In the genomic region with DNA sequence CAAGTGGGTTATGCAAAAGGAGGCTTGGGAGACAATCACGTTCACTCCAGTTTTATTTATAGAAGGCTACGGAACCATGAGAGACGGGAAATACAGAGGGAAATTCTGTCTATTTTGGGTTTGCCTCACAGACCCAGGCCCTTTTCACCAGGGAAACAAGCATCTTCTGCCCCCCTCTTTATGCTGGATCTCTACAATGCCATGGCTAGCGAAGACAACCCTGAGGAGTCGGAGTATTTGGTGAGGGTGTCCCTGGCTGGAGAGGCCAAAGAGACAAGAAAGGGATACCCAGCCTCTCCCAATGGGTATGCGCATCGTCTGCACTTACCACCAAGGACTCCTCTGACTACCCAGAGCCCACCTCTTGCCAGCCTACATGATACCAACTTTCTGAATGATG, we compare ENCODE assay signal across 9 mouse cellular contexts. TPM values are rescaled to one million over a fixed set of nuclear protein-coding genes. Genes with fewer than 3 reads are reported as not detected.
A peak's percentile ranks its signal among the peaks of the same experiment; 100 is the strongest.
DNase-seq lines count a peak whose midpoint lies in the region; ATAC-seq and TF ChIP-seq lines count a peak whose summit lies in the region.
"Had no signal": no experiment of that assay in that cellular context is flagged by ENCODE, and none has a peak within 500 bp of the region (broad histone marks: within the 10 kb centered on the region; RNA-seq: fewer than 3 reads in every experiment).

No protein-coding gene starts in this region.

- no peaks in the 10 kb centered on the region for H3K4me1 ChIP-seq in heart, postnatal 0 days (ENCODE audit: control insufficient read depth, insufficient read depth)
- peaks cover 11% of the 10 kb centered on the region; the same call in 1 of the 2 replicates for H3K4me1 ChIP-seq in embryonic facial prominence, embryonic 12.5 days
- no peaks in the 10 kb centered on the region for H3K4me1 ChIP-seq in liver, embryonic 15.5 days (replicated peaks)

- no peak for ATAC-seq in heart, postnatal 0 days (ENCODE audit: insufficient read depth, low read depth)
- ATAC-seq in embryonic facial prominence, embryonic 12.5 days (ENCODE audit: insufficient number of reproducible peaks, insufficient read depth, low FRiP score, low TSS enrichment), result no peak
- no peak for ATAC-seq in liver, embryonic 15.5 days (ENCODE audit: insufficient read depth)
- ATAC-seq in inflammation-experienced regulatory T-cells, adult 6 months, result no peak

- no peaks in the 10 kb centered on the region for H3K36me3 ChIP-seq in heart, postnatal 0 days (replicated peaks; ENCODE audit: control insufficient read depth, insufficient read depth, low read length)
- no peaks in the 10 kb centered on the region for H3K36me3 ChIP-seq in embryonic facial prominence, embryonic 12.5 days
- H3K36me3 ChIP-seq in liver, embryonic 15.5 days (replicated peaks), result no peaks in the 10 kb centered on the region

- H3K27me3 ChIP-seq in heart, postnatal 0 days (ENCODE audit: control insufficient read depth, insufficient read depth, low read length), result no peaks in the 10 kb centered on the region
- no peaks in the 10 kb centered on the region for H3K27me3 ChIP-seq in embryonic facial prominence, embryonic 12.5 days
- no peaks in the 10 kb centered on the region for H3K27me3 ChIP-seq in liver, embryonic 15.5 days

- H3K9me3 ChIP-seq in heart, postnatal 0 days (replicated peaks; ENCODE audit: control insufficient read depth, low read length), result no peaks in the 10 kb centered on the region
- no peaks in the 10 kb centered on the region for H3K9me3 ChIP-seq in embryonic facial prominence, embryonic 12.5 days
- no peaks in the 10 kb centered on the region for H3K9me3 ChIP-seq in liver, embryonic 15.5 days (replicated peaks)

- no peak for DNase-seq in heart, postnatal 0 days (ENCODE audit: low spot score)
- no peak for DNase-seq in heart, adult 9 months (ENCODE audit: low spot score in 2 of 2)
- peak; percentile 8 for DNase-seq in heart, postnatal 4 days
- DNase-seq in Muller cell, postnatal 12 days (ENCODE audit: inconsistent ontology term), result no peak
- DNase-seq: right cerebral cortex, postnatal 25 days had no signal

- H3K4me2 ChIP-seq in heart, postnatal 0 days (ENCODE audit: low read depth, low read length), result peak overlapping the region; percentile 74
- H3K4me2 ChIP-seq in embryonic facial prominence, embryonic 12.5 days (replicated peaks), result peak overlapping the region; percentile 49
- no peak overlapping the region for H3K4me2 ChIP-seq in liver, embryonic 15.5 days

- H3K4me3 ChIP-seq in heart, postnatal 0 days (ENCODE audit: low read depth, low read length), result peak overlapping the region; percentile 47
- H3K4me3 ChIP-seq in embryonic facial prominence, embryonic 12.5 days, result peak overlapping the region; percentile 38
- H3K4me3 ChIP-seq in liver, embryonic 15.5 days (replicated peaks), result 0 out of 2 replicates have a peak overlapping the region, but pooled peaks have one; percentile 5

- WGBS in heart, postnatal 0 days, result 23% methylated on average over 7 of the region's 7 CpGs
- WGBS in embryonic facial prominence, embryonic 12.5 days, result 19% methylated on average over 7 of the region's 7 CpGs
- 54% methylated on average over 7 of the region's 7 CpGs for WGBS in liver, embryonic 15.5 days (ENCODE audit: insufficient replicate concordance)

- peak overlapping the region; percentile 67; the same call in 1 of the 2 replicates for H3K27ac ChIP-seq in heart, postnatal 0 days (ENCODE audit: low read depth)
- H3K27ac ChIP-seq in embryonic facial prominence, embryonic 12.5 days, result no peak overlapping the region
- no peak overlapping the region for H3K27ac ChIP-seq in liver, embryonic 15.5 days (replicated peaks)

- TF ChIP-seq CTCF in heart, postnatal 0 days (IDR thresholded peaks at IDR 0.05; ENCODE audit: low read depth), result no peak

- no peak for TF ChIP-seq EP300 in heart, postnatal 0 days (IDR thresholded peaks at IDR 0.05; ENCODE audit: low read depth)

- H3K9ac ChIP-seq in heart, postnatal 0 days (replicated peaks; ENCODE audit: low read depth, low read length), result peak overlapping the region; percentile 46
- peak overlapping the region; percentile 44 for H3K9ac ChIP-seq in embryonic facial prominence, embryonic 12.5 days
- no peak overlapping the region for H3K9ac ChIP-seq in liver, embryonic 15.5 days

RNA-seq across cellular contexts. Expression of a gene that starts 1.0 kb away (rescaled TPM):
- 0.27 and 2.8 TPM in 2 replicates for total RNA-seq in heart, postnatal 0 days (2014; rRNA removed; ENCODE audit: low replicate concordance)
- 2.4 TPM in 2 replicates for polyA plus RNA-seq in heart, postnatal 0 days (2015; fragmentation: Nextera tagmentation; extraction: Ambion mirVana)
- polyA plus RNA-seq in embryonic facial prominence, embryonic 12.5 days (2016; fragmentation: Nextera tagmentation; extraction: Ambion mirVana), result 6.4 and 8.0 TPM in 2 replicates
- total RNA-seq in heart, postnatal 4 days (2021), result 1 to 10 TPM; 3.2 TPM
- 1.6 and 2.2 TPM in 2 replicates for polyA plus RNA-seq in liver, embryonic 15.5 days (2015; fragmentation: Nextera tagmentation; extraction: Ambion mirVana)
- polyA plus RNA-seq in inflammation-experienced regulatory T-cells, adult 6 months (2017; shearing (Covaris generic)), result not detected
- total RNA-seq: megakaryocyte, adult 5-6 weeks had no signal
